Mouse (Mus musculus) midbrain, embryonic 16.5 days (tissue): ENCODE data around the gene Plekhg1. TPM values are rescaled to one million over a fixed set of nuclear protein-coding genes. Genes with fewer than 3 reads are reported as not detected.
A peak's percentile ranks its signal among the peaks of the same experiment; 100 is the strongest.

Source experiments
- ATAC-seq: fragments of 200-750 bp; cut with Nextera tagmentation; 2 replicates; pipeline ENCODE4 v1.8.0; 2017; ENCODE audit warnings: moderate TSS enrichment
- H3K27ac ChIP-seq: fragments of 300-500 bp; sonication (generic); 2 replicates; pipeline ENCODE4 v1.5.1; 2014; ENCODE audit warnings: mild to moderate bottlenecking, low read length, mixed read lengths
- H3K27me3 ChIP-seq: fragments of 300-500 bp; sonication (generic); 2 replicates; pipeline ENCODE4 v1.6.1; 2014; ENCODE audit warnings: low read depth, low read length, mixed read lengths; ENCODE audit not compliant: control insufficient read depth, insufficient read depth
- H3K36me3 ChIP-seq: fragments of 300-500 bp; sonication (generic); 2 replicates; pipeline ENCODE4 v1.6.1; 2014; ENCODE audit warnings: mild to moderate bottlenecking, low read length, moderate library complexity, mixed read lengths; ENCODE audit not compliant: control insufficient read depth, insufficient read depth
- H3K4me1 ChIP-seq: fragments of 300-500 bp; sonication (generic); 2 replicates; pipeline ENCODE4 v1.6.1; 2014; ENCODE audit warnings: mild to moderate bottlenecking, low read length, mixed read lengths; ENCODE audit not compliant: control insufficient read depth, insufficient read depth
- H3K4me2 ChIP-seq: fragments of 300-500 bp; sonication (generic); 2 replicates; pipeline ENCODE4 v1.6.1; 2014; ENCODE audit warnings: mild to moderate bottlenecking, low read length, mixed read lengths
- H3K4me3 ChIP-seq: fragments of 300-500 bp; sonication (generic); 2 replicates; pipeline ENCODE4 v1.5.1; 2014; ENCODE audit warnings: low read depth, mild to moderate bottlenecking, low read length, moderate library complexity, mixed read lengths
- H3K9ac ChIP-seq: fragments of 300-500 bp; sonication (generic); 2 replicates; pipeline ENCODE4 v1.6.1; 2014; ENCODE audit warnings: low read depth, low read length, mixed read lengths
- H3K9me3 ChIP-seq: fragments of 300-500 bp; sonication (generic); replicated peaks from 2 replicates; pipeline ENCODE4 v1.6.1; 2014; ENCODE audit warnings: mild to moderate bottlenecking, low read length, mixed read lengths; ENCODE audit not compliant: control insufficient read depth, poor library complexity, severe bottlenecking
- WGBS: fragments of 180-500 bp; shearing (Covaris S2); extraction: QIAGEN DNeasy Blood & Tissue Kit; methylation state at CpG from one replicate; pipeline ENCODE4 v1.1.7; 2014; 5-methylcytosine and 5-hydroxymethylcytosine counted together
- polyA plus RNA-seq: library from polyadenylated mRNA; unstranded; fragments of >200 nt; fragmentation: Nextera tagmentation; extraction: Ambion mirVana; gene quantifications from 2 replicates; pipeline ENCODE4 v1.2.1, GENCODE M21; 2015

Plekhg1 gene
- polyA plus RNA-seq, 1 experiment from 2014 or later, result 7.8 TPM

GRCm38 (mm10) chr10:3972237-3972636, 232.1 kb downstream of the Plekhg1 start:
- Histone ChIP-seq H3K4me1 (peaks cover 7% of the 10 kb centered on the region), H3K27ac (no peak overlapping the region), H3K27me3 (no peaks in the 10 kb centered on the region), H3K4me2 (no peak overlapping the region), H3K9ac (no peak overlapping the region), H3K9me3 (no peaks in the 10 kb centered on the region), H3K36me3 (no peaks in the 10 kb centered on the region), H3K4me3 (no peak overlapping the region)
- no peak for ATAC-seq
- 92% methylated on average over 9 of the region's 9 CpGs for WGBS

- peak; percentile 88 for ATAC-seq
- under 1% methylated on average over 40 of the region's 40 CpGs for WGBS
- peak within 1 kb of the TSS; percentile 82 for H3K27ac ChIP-seq
Observed at GRCm38 (mm10) chr10:3972981-3973588, 232.9 kb downstream of the Plekhg1 start, which contains the start of gene Mthfd1l. TSS of gene Mthfd1l (plus strand) at chr10:3973118.

DNA sequence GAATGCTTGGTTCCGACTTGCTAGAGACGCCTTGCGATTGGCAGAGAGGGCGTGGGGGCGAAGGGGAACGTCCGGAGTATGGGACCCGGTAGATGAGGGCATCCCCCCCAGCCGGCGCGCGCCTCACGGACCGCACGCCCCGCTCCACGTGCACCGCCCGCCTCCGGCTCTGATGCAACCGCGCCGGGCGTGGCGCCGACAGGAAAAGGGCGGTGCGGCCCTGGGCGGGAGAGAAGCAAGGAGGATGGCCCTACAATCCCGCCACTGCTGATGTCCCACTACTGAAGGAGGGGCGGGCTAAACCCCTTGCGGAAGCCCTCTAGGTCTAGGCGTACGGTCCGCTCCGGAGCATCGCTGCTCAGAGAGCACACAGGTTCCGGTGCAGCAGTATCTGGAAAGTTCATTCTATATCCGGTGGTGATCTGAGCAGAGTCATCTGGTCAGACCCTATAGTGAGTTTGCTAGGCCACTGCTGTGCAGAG, 233.5 kb downstream of the Plekhg1 start:
- Histone ChIP-seq H3K9me3 (no peaks in the 10 kb centered on the region), H3K4me3 (peak overlapping the region; percentile 81), H3K9ac (peak overlapping the region; percentile 74), H3K36me3 (no peaks in the 10 kb centered on the region), H3K27me3 (no peaks in the 10 kb centered on the region), H3K27ac (peak overlapping the region; percentile 82), H3K4me2 (peak overlapping the region; percentile 90), H3K4me1 (peaks cover 7% of the 10 kb centered on the region)
- WGBS, result under 1% methylated on average over 33 of the region's 39 CpGs
- peak; percentile 93 for ATAC-seq

More at GRCm38 (mm10) chr10:3972981-3973588, 232.9 kb downstream of the Plekhg1 start, which contains the start of gene Mthfd1l:
- H3K27me3 ChIP-seq, result no peaks in the 10 kb centered on the region
- peaks cover 7% of the 10 kb centered on the region for H3K4me1 ChIP-seq
- H3K9ac ChIP-seq, result peak within 1 kb of the TSS; percentile 74
- H3K4me3 ChIP-seq, result peak within 1 kb of the TSS; percentile 81
- H3K9me3 ChIP-seq, result no peaks in the 10 kb centered on the region
- H3K4me2 ChIP-seq, result peak within 1 kb of the TSS; percentile 90
- no peaks in the 10 kb centered on the region for H3K36me3 ChIP-seq

DNA sequence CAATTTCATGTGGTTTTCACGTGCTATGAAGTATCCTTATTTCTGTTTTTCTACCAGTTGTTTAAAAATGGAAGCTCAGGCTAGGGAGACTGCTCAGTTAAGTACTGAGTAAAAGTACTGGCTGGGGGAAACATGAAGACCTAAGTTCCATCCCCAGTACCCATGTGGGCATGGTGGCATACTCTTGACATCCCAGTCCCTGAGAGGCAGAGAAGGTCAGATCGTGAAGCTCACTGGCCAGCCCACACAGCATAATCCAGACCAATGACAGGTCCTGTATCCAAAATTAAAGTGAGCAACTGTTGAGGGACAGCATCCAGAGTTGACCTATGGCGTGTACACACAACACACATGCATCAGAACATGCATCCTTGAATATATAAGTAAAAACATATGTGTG, 234.2 kb downstream of the Plekhg1 start:
- 78% methylated on average over 3 of the region's 3 CpGs for WGBS

GRCm38 (mm10) chr10:3975898-3976622, 235.9 kb downstream of the Plekhg1 start:
- WGBS, result 85% methylated on average over 6 of the region's 6 CpGs
- Histone ChIP-seq H3K27me3 (no peaks in the 10 kb centered on the region), H3K9ac (no peak overlapping the region), H3K4me2 (no peak overlapping the region), H3K9me3 (no peaks in the 10 kb centered on the region; the same call in 1 of the 2 replicates), H3K4me3 (no peak overlapping the region), H3K36me3 (peaks cover 5% of the 10 kb centered on the region; the same call in 1 of the 2 replicates), H3K27ac (no peak overlapping the region), H3K4me1 (peaks cover 7% of the 10 kb centered on the region)
- ATAC-seq, result no peak

More for the DNA sequence above, 234.2 kb downstream of the Plekhg1 start:
- ATAC-seq, result no peak
- no peaks in the 10 kb centered on the region for H3K27me3 ChIP-seq
- peak overlapping the region; percentile 11; the same call in 1 of the 2 replicates for H3K4me2 ChIP-seq
- H3K4me1 ChIP-seq, result peaks cover 7% of the 10 kb centered on the region
- no peak overlapping the region for H3K4me3 ChIP-seq
- no peaks in the 10 kb centered on the region for H3K36me3 ChIP-seq
- H3K9me3 ChIP-seq, result no peaks in the 10 kb centered on the region
- no peak overlapping the region for H3K9ac ChIP-seq
- H3K27ac ChIP-seq, result no peak overlapping the region

DNA sequence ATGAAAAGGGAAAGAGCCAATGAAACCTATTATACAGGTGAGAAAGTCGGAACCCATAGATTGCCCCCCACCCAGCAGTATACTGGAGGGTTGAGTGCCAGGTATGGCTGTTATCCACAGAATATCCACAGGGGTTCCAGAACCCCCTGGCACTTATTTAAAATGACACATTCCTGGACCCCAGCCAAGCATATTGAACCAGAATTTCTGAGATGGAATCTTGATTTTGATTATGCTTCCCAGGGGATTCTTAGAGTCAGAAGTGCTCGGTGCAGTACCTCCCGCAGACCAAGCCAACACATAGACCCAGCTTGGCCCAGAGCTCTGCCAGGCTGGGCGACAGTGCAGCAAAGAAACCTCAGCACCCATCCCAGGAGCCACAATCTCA, 236.5 kb downstream of the Plekhg1 start:
- H3K4me3 ChIP-seq, result no peak overlapping the region
- H3K9me3 ChIP-seq, result no peaks in the 10 kb centered on the region; the same call in 1 of the 2 replicates
- no peak overlapping the region for H3K27ac ChIP-seq
- peaks cover 5% of the 10 kb centered on the region; the same call in 1 of the 2 replicates for H3K36me3 ChIP-seq
- ATAC-seq, result no peak
- H3K9ac ChIP-seq, result no peak overlapping the region
- no peak overlapping the region for H3K4me2 ChIP-seq
- no peaks in the 10 kb centered on the region for H3K27me3 ChIP-seq
- H3K4me1 ChIP-seq, result peaks cover 7% of the 10 kb centered on the region
- WGBS, result 80% methylated on average over 4 of the region's 4 CpGs

DNA sequence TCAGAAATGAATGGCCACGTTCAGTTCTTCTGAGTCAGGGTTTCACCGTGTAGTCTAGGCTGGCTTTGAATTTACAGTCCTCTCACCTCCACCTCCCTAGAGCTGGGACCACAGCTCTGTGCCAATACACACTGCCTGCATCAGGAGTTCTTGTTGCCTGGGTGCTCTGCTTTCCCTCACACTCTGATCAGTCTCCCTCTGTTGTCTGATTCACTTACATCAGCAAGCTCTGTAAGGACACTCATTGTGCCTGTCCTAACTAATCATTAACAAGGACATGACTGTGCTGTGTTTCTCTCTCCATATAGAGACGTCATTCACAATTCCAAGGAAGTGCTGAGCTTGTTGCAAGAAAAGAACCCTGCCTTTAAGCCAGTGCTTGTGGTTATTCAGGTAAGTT, 238.2 kb downstream of the Plekhg1 start:
- no peak overlapping the region for H3K9ac ChIP-seq

GRCm38 (mm10) chr10:3978792-3979488, 238.8 kb downstream of the Plekhg1 start:
- Histone ChIP-seq H3K27ac (no peak overlapping the region), H3K27me3 (no peaks in the 10 kb centered on the region), H3K9ac (no peak overlapping the region), H3K4me1 (peaks cover under 1% of the 10 kb centered on the region; the same call in 1 of the 2 replicates), H3K4me3 (no peak overlapping the region), H3K4me2 (no peak overlapping the region), H3K9me3 (no peaks in the 10 kb centered on the region; the same call in 1 of the 2 replicates), H3K36me3 (peaks cover 5% of the 10 kb centered on the region; the same call in 1 of the 2 replicates)
- no peak for ATAC-seq
- 94% methylated on average over 5 of the region's 5 CpGs for WGBS

More for the DNA sequence above, 238.2 kb downstream of the Plekhg1 start:
- no peaks in the 10 kb centered on the region for H3K27me3 ChIP-seq
- no peaks in the 10 kb centered on the region; the same call in 1 of the 2 replicates for H3K9me3 ChIP-seq
- no peak overlapping the region for H3K4me2 ChIP-seq
- H3K27ac ChIP-seq, result no peak overlapping the region
- ATAC-seq, result no peak
- H3K4me1 ChIP-seq, result peaks cover 3% of the 10 kb centered on the region; the same call in 1 of the 2 replicates
- peaks cover 5% of the 10 kb centered on the region; the same call in 1 of the 2 replicates for H3K36me3 ChIP-seq
- 83% methylated on average over 3 of the region's 3 CpGs for WGBS
- H3K4me3 ChIP-seq, result no peak overlapping the region
